Mouse (Mus musculus): ENCODE measurements at regions not wholly inside any gene's neighbourhood (a gene's known extent, or its start where the extent isn't known, plus 50 kb on each side); places are given as distances from the start of the nearest gene placed in this dataset.

GRCm38 (mm10) chr11:114238801-114239200, 172.0 kb upstream of the Sdk2 start:
- TF ChIP-seq POLR2A (IDR thresholded peaks at IDR 0.05; ENCODE audit: borderline replicate concordance, insufficient read depth, low read length), result no peak
- no peak for TF ChIP-seq CTCF (IDR thresholded peaks at IDR 0.05; ENCODE audit: borderline replicate concordance, insufficient read depth, low read depth, low read length)

Data from cerebellum, adult 2 months (tissue).